Mouse (Mus musculus) natural killer cell, adult 2 months (primary cell): ENCODE results near the gene Rhov.

Experiments
- DNase-seq, 2 experiments: peaks; one replicate each; pipeline ENCODE4 v3.0.0; 2022; ENCODE audit warnings: low spot score in 2 of 2

Gene Rhov

GRCm38 (mm10) chr2:119292281-119292680 is 21.2 kb upstream of the Rhov start:
- no peak for DNase-seq

GRCm38 (mm10) chr2:119289014-119289416 is 17.9 kb upstream of the Rhov start:
- peak; percentile 30 to 52 for DNase-seq

GRCm38 (mm10) chr2:119288270-119288882 is 17.3 kb upstream of the Rhov start, which contains the start of gene Vps18:
Gene Vps18 (plus strand): TSS chr2:119288740.
- DNase-seq = peak; percentile 98

- DNase-seq = no peak
These were observed 16.3 kb upstream of the Rhov start for GRCm38 (mm10) chr2:119287372-119287771.

- no peak for DNase-seq
These were observed 11.0 kb upstream of the Rhov start for GRCm38 (mm10) chr2:119281899-119282565.

GRCm38 (mm10) chr2:119277810-119278209 is 6.7 kb upstream of the Rhov start:
- DNase-seq = no peak

- no peak for DNase-seq
These were observed 5.9 kb upstream of the Rhov start for GRCm38 (mm10) chr2:119276926-119277325.

GRCm38 (mm10) chr2:119274126-119274525 is 3.1 kb upstream of the Rhov start:
- DNase-seq = no peak

GRCm38 (mm10) chr2:119270286-119270642 is 808 bp downstream of the Rhov start:
- no peak for DNase-seq

GRCm38 (mm10) chr2:119263813-119264212 is 7.3 kb downstream of the Rhov start:
- no peak for DNase-seq

GRCm38 (mm10) chr2:119262978-119263377 is 8.1 kb downstream of the Rhov start:
- no peak for DNase-seq

- DNase-seq = no peak
These were observed 9.7 kb downstream of the Rhov start for GRCm38 (mm10) chr2:119261326-119261725.

GRCm38 (mm10) chr2:119260518-119260917 is 10.6 kb downstream of the Rhov start:
- no peak for DNase-seq

- no peak for DNase-seq
These were observed 16.1 kb downstream of the Rhov start for GRCm38 (mm10) chr2:119254976-119255375.

- peak; percentile 74 to 85 for DNase-seq
These were observed 20.1 kb downstream of the Rhov start for GRCm38 (mm10) chr2:119250826-119251478.

- no peak for DNase-seq
These were observed 20.7 kb downstream of the Rhov start for GRCm38 (mm10) chr2:119250377-119250776.

- DNase-seq = no peak
These were observed 21.4 kb downstream of the Rhov start for GRCm38 (mm10) chr2:119249592-119250061.

- no peak for DNase-seq
These were observed 23.2 kb downstream of the Rhov start for GRCm38 (mm10) chr2:119247904-119248303.

GRCm38 (mm10) chr2:119245246-119245645 is 25.8 kb downstream of the Rhov start:
- DNase-seq = no peak

- no peak for DNase-seq
These were observed 28.5 kb downstream of the Rhov start for GRCm38 (mm10) chr2:119242548-119242947.

- DNase-seq = no peak
These were observed 30.3 kb downstream of the Rhov start for GRCm38 (mm10) chr2:119240819-119241186.

- DNase-seq = no peak
These were observed 30.8 kb downstream of the Rhov start for GRCm38 (mm10) chr2:119240075-119240818.
